Mouse (Mus musculus): Measurements from ENCODE around the gene Ccer2. TPM values are rescaled to one million over a fixed set of nuclear protein-coding genes. Genes with fewer than 3 reads are reported as not detected.
A peak's percentile ranks its signal among the peaks of the same experiment; 100 is the strongest.

The Ccer2 gene
- total and polyA plus RNA-seq, 2 experiments from 2014 or later, result 1.4 TPM; not detected in 1

DNA sequence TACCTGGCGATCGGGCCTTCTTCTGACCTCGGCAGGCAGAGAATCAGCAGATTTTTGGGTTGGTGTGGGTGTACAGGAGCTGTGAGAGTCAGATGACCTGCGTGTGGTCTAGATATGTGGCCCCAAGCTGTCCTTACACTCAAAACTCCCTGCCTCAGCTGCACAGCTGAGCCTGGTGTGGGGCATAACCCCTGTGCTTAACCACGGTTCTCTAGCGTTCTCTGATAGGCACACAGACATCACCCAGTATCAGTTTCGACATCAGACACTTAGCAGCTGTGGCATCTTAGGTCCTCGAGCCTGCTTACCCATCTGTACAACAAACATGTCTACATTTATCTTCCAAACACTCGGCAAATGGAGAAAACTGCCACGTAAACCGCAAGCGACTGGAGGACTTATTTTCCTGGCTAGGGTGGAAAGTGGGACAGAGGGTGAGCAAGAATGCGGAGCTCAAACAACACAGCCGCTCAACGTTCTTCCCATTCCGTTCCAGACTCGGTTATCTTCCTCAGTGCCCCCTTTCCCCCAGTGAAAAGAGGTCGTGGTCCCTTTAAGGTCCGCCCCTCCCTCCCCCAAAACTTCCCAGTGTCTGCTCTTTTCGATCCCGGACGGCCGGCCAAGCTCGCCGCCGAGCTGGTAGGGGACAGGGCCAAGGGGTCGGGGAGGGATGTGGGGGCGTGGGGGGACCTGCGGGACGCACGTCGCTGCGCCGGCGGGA is 52.4 kb downstream of the Ccer2 start, which contains the start of gene Hnrnpl:
Hnrnpl (plus strand) TSS at position 321 of the 721 bp plus-strand sequence.
- Histone ChIP-seq H3K27ac (ENCODE audit: low read depth, low read length) (peak within 1 kb of the TSS; percentile 99), H3K9me3 (ENCODE audit: low read length) (no peaks in the 10 kb centered on the region), H3K4me1 (ENCODE audit: insufficient read depth, low read length) (peaks cover 15% of the 10 kb centered on the region; the same call in 1 of the 2 replicates), H3K9ac (replicated peaks; ENCODE audit: low read length, poor library complexity, severe bottlenecking) (peak within 1 kb of the TSS; percentile 80), H3K27me3 (ENCODE audit: insufficient read depth, low read length) (no peaks in the 10 kb centered on the region), H3K4me3 (ENCODE audit: low read depth, low read length) (peak within 1 kb of the TSS; percentile 78), H3K36me3 (ENCODE audit: insufficient read depth, low read length) (peaks cover 4% of the 10 kb centered on the region), H3K4me2 (ENCODE audit: low read depth, low read length, poor library complexity, severe bottlenecking) (peak within 1 kb of the TSS; percentile 91)
- peak; percentile 1; the same call in 1 of the 2 replicates for ATAC-seq (ENCODE audit: low FRiP score)
- peak; percentile 67 for DNase-seq (ENCODE audit: low spot score)
- WGBS, result 4% methylated on average over 32 of the region's 35 CpGs
- TF ChIP-seq CTCF (IDR thresholded peaks at IDR 0.05), result no peak

Other genes with a start within 250 kb of the Ccer2 start
- gene Ifnl2, start 245.7 kb upstream of the Ccer2 start, total RNA-seq (2014; rRNA removed), result not detected in 2 replicates
- gene Ifnl2, start 245.7 kb upstream of the Ccer2 start, polyA plus RNA-seq (2015; fragmentation: Nextera tagmentation; extraction: Ambion mirVana), result not detected in 2 replicates
- not detected in 2 replicates for gene Ifnl3, start 233.3 kb upstream of the Ccer2 start, total RNA-seq (2014; rRNA removed)
- gene Ifnl3, start 233.3 kb upstream of the Ccer2 start, polyA plus RNA-seq (2015; fragmentation: Nextera tagmentation; extraction: Ambion mirVana), result not detected in 2 replicates
- gene Sycn, start 215.3 kb upstream of the Ccer2 start, total RNA-seq (2014; rRNA removed), result not detected in 2 replicates
- gene Sycn, start 215.3 kb upstream of the Ccer2 start, polyA plus RNA-seq (2015; fragmentation: Nextera tagmentation; extraction: Ambion mirVana), result not detected in 2 replicates
- gene Nccrp1, start 208.9 kb upstream of the Ccer2 start, total RNA-seq (2014; rRNA removed), result 1.4 TPM in 1 of 2 replicates, not detected in the other
- 0.16 and 0.47 TPM in 2 replicates for gene Nccrp1, start 208.9 kb upstream of the Ccer2 start, polyA plus RNA-seq (2015; fragmentation: Nextera tagmentation; extraction: Ambion mirVana)
- 48.2 and 56.0 TPM in 2 replicates for gene Samd4b, start 158.0 kb upstream of the Ccer2 start, total RNA-seq (2014; rRNA removed)
- 17.6 and 19.2 TPM in 2 replicates for gene Samd4b, start 158.0 kb upstream of the Ccer2 start, polyA plus RNA-seq (2015; fragmentation: Nextera tagmentation; extraction: Ambion mirVana)
- 13.3 and 19.8 TPM in 2 replicates for gene Pak4, start 158.0 kb upstream of the Ccer2 start, total RNA-seq (2014; rRNA removed)
- 8.9 and 9.6 TPM in 2 replicates for gene Pak4, start 158.0 kb upstream of the Ccer2 start, polyA plus RNA-seq (2015; fragmentation: Nextera tagmentation; extraction: Ambion mirVana)
- gene Acp7, start 124.8 kb upstream of the Ccer2 start, total RNA-seq (2014; rRNA removed), result 1.3 and 2.6 TPM in 2 replicates
- 0.22 and 0.55 TPM in 2 replicates for gene Acp7, start 124.8 kb upstream of the Ccer2 start, polyA plus RNA-seq (2015; fragmentation: Nextera tagmentation; extraction: Ambion mirVana)
- 7.4 and 8.2 TPM in 2 replicates for gene Fbxo27, start 63.3 kb upstream of the Ccer2 start, total RNA-seq (2014; rRNA removed)
- gene Fbxo27, start 63.3 kb upstream of the Ccer2 start, polyA plus RNA-seq (2015; fragmentation: Nextera tagmentation; extraction: Ambion mirVana), result 10.4 and 12.2 TPM in 2 replicates
- gene Fbxo17, start 39.4 kb upstream of the Ccer2 start, total RNA-seq (2014; rRNA removed), result 1.7 and 2.8 TPM in 2 replicates
- gene Fbxo17, start 39.4 kb upstream of the Ccer2 start, polyA plus RNA-seq (2015; fragmentation: Nextera tagmentation; extraction: Ambion mirVana), result 5.5 and 6.1 TPM in 2 replicates
- 48.6 and 67.5 TPM in 2 replicates for gene Mrps12, start 14.4 kb upstream of the Ccer2 start, total RNA-seq (2014; rRNA removed)
- gene Mrps12, start 14.4 kb upstream of the Ccer2 start, polyA plus RNA-seq (2015; fragmentation: Nextera tagmentation; extraction: Ambion mirVana), result 97.3 and 106 TPM in 2 replicates
- 17.8 and 18.6 TPM in 2 replicates for gene Sars2, start 14.2 kb upstream of the Ccer2 start, total RNA-seq (2014; rRNA removed)
- 16.2 and 19.3 TPM in 2 replicates for gene Sars2, start 14.2 kb upstream of the Ccer2 start, polyA plus RNA-seq (2015; fragmentation: Nextera tagmentation; extraction: Ambion mirVana)
- gene Sirt2, start 10.6 kb downstream of the Ccer2 start, total RNA-seq (2014; rRNA removed), result 64.8 and 85.9 TPM in 2 replicates
- gene Sirt2, start 10.6 kb downstream of the Ccer2 start, polyA plus RNA-seq (2015; fragmentation: Nextera tagmentation; extraction: Ambion mirVana), result 111 and 120 TPM in 2 replicates
- gene Nfkbib, start 11.3 kb downstream of the Ccer2 start, total RNA-seq (2014; rRNA removed), result 18.3 and 19.7 TPM in 2 replicates
- 58.5 and 65.3 TPM in 2 replicates for gene Nfkbib, start 11.3 kb downstream of the Ccer2 start, polyA plus RNA-seq (2015; fragmentation: Nextera tagmentation; extraction: Ambion mirVana)
- 0.80 and 1.0 TPM in 2 replicates for gene Rinl, start 32.8 kb downstream of the Ccer2 start, total RNA-seq (2014; rRNA removed)
- gene Rinl, start 32.8 kb downstream of the Ccer2 start, polyA plus RNA-seq (2015; fragmentation: Nextera tagmentation; extraction: Ambion mirVana), result 1.9 TPM in 2 replicates
- gene Hnrnpl, start 52.4 kb downstream of the Ccer2 start, total RNA-seq (2014; rRNA removed), result 253 and 265 TPM in 2 replicates
- 146 and 175 TPM in 2 replicates for gene Hnrnpl, start 52.4 kb downstream of the Ccer2 start, polyA plus RNA-seq (2015; fragmentation: Nextera tagmentation; extraction: Ambion mirVana)
- 89.3 and 104 TPM in 2 replicates for gene Ech1, start 69.0 kb downstream of the Ccer2 start, total RNA-seq (2014; rRNA removed)
- 103 and 107 TPM in 2 replicates for gene Ech1, start 69.0 kb downstream of the Ccer2 start, polyA plus RNA-seq (2015; fragmentation: Nextera tagmentation; extraction: Ambion mirVana)
- 3.4 and 3.5 TPM in 2 replicates for gene Lgals4, start 77.7 kb downstream of the Ccer2 start, total RNA-seq (2014; rRNA removed)
- gene Lgals4, start 77.7 kb downstream of the Ccer2 start, polyA plus RNA-seq (2015; fragmentation: Nextera tagmentation; extraction: Ambion mirVana), result 4.8 and 5.1 TPM in 2 replicates
- gene Lgals7, start 107.7 kb downstream of the Ccer2 start, total RNA-seq (2014; rRNA removed), result 0.38 and 12.5 TPM in 2 replicates
- 3.8 and 4.8 TPM in 2 replicates for gene Lgals7, start 107.7 kb downstream of the Ccer2 start, polyA plus RNA-seq (2015; fragmentation: Nextera tagmentation; extraction: Ambion mirVana)
- gene Capn12, start 125.2 kb downstream of the Ccer2 start, total RNA-seq (2014; rRNA removed), result 0.38 and 0.57 TPM in 2 replicates
- 0.26 and 0.41 TPM in 2 replicates for gene Capn12, start 125.2 kb downstream of the Ccer2 start, polyA plus RNA-seq (2015; fragmentation: Nextera tagmentation; extraction: Ambion mirVana)
- gene Actn4, start 206.2 kb downstream of the Ccer2 start, total RNA-seq (2014; rRNA removed), result 74.7 and 86.9 TPM in 2 replicates
- 101 and 105 TPM in 2 replicates for gene Actn4, start 206.2 kb downstream of the Ccer2 start, polyA plus RNA-seq (2015; fragmentation: Nextera tagmentation; extraction: Ambion mirVana)
- gene Eif3k, start 225.7 kb downstream of the Ccer2 start, total RNA-seq (2014; rRNA removed), result 405 and 482 TPM in 2 replicates
- 292 and 309 TPM in 2 replicates for gene Eif3k, start 225.7 kb downstream of the Ccer2 start, polyA plus RNA-seq (2015; fragmentation: Nextera tagmentation; extraction: Ambion mirVana)
- 5.6 and 17.4 TPM in 2 replicates for gene Map4k1, start 225.9 kb downstream of the Ccer2 start, total RNA-seq (2014; rRNA removed)
- 18.2 and 21.0 TPM in 2 replicates for gene Map4k1, start 225.9 kb downstream of the Ccer2 start, polyA plus RNA-seq (2015; fragmentation: Nextera tagmentation; extraction: Ambion mirVana)

Data from midbrain, postnatal 0 days (tissue).